Mouse (Mus musculus) megakaryocyte, embryonic 14.5 days (primary cell): ENCODE results near the gene Calhm6. TPM values are rescaled to one million over a fixed set of nuclear protein-coding genes. Genes with fewer than 3 reads are reported as not detected.

Source experiments
- H3K27me3 ChIP-seq: replicated peaks from 2 replicates; pipeline ENCODE3; 2012; ENCODE audit warnings: inconsistent platforms
- H3K36me3 ChIP-seq: replicated peaks from 2 replicates; pipeline ENCODE3; 2012; ENCODE audit warnings: low read length, inconsistent platforms, mixed read lengths
- H3K4me1 ChIP-seq: 2 replicates; pipeline ENCODE4 v1.6.1; 2012; ENCODE audit warnings: inconsistent platforms
- H3K4me3 ChIP-seq: replicated peaks from 2 replicates; pipeline ENCODE3; 2012; ENCODE audit warnings: moderate library complexity, mild to moderate bottlenecking, inconsistent platforms
- H3K9me3 ChIP-seq: 2 replicates; pipeline ENCODE4 v1.6.1; 2012; ENCODE audit warnings: inconsistent platforms
- FLI1 ChIP-seq: IDR thresholded peaks from 2 replicates; pipeline ENCODE4 v1.6.1; 2012; ENCODE audit warnings: low read length, inconsistent platforms, mixed read lengths
- GATA1 ChIP-seq: IDR thresholded peaks from 3 replicates; pipeline ENCODE4 v1.6.1; 2012; ENCODE audit warnings: mixed read lengths, low read length, inconsistent platforms, borderline replicate concordance
- polyA plus RNA-seq: library from polyadenylated mRNA; stranded (reverse); fragments of >175 nt; gene quantifications from 2 replicates; pipeline ENCODE4 v1.2.3, GENCODE M21; 2012; ENCODE audit warnings: low replicate concordance; ENCODE audit not compliant: insufficient read depth

Calhm6 gene
- polyA plus RNA-seq, 1 experiment, result 3.0 TPM

- no peaks in the 10 kb centered on the region for H3K9me3 ChIP-seq
- peaks cover 13% of the 10 kb centered on the region for H3K27me3 ChIP-seq
- H3K36me3 ChIP-seq, result no peaks in the 10 kb centered on the region
- no peaks in the 10 kb centered on the region for H3K4me1 ChIP-seq
- TF ChIP-seq GATA1 (no peak), FLI1 (no peak)
- no peak overlapping the region for H3K4me3 ChIP-seq
Measured at GRCm38 (mm10) chr10:34149772-34150171, 22.0 kb upstream of the Calhm6 start.

GRCm38 (mm10) chr10:34141693-34142092, 13.9 kb upstream of the Calhm6 start:
- Histone ChIP-seq H3K4me1 (no peaks in the 10 kb centered on the region), H3K27me3 (no peaks in the 10 kb centered on the region), H3K4me3 (no peak overlapping the region), H3K9me3 (peaks cover 7% of the 10 kb centered on the region), H3K36me3 (no peaks in the 10 kb centered on the region)
- TF ChIP-seq FLI1 (no peak), GATA1 (no peak)

GRCm38 (mm10) chr10:34139768-34140167, 12.0 kb upstream of the Calhm6 start:
- Histone ChIP-seq H3K27me3 (no peaks in the 10 kb centered on the region), H3K36me3 (no peaks in the 10 kb centered on the region), H3K9me3 (peaks cover 7% of the 10 kb centered on the region), H3K4me3 (no peak overlapping the region), H3K4me1 (no peaks in the 10 kb centered on the region)
- TF ChIP-seq FLI1 (no peak), GATA1 (no peak)

GRCm38 (mm10) chr10:34138027-34138426, 10.2 kb upstream of the Calhm6 start:
- Histone ChIP-seq H3K4me1 (no peaks in the 10 kb centered on the region), H3K4me3 (no peak overlapping the region), H3K36me3 (no peaks in the 10 kb centered on the region), H3K9me3 (peaks cover 3% of the 10 kb centered on the region; the same call in 1 of the 2 replicates), H3K27me3 (no peaks in the 10 kb centered on the region)
- TF ChIP-seq FLI1, result no peak
- no peak for TF ChIP-seq GATA1

- Histone ChIP-seq H3K4me3 (no peak overlapping the region), H3K9me3 (no peaks in the 10 kb centered on the region), H3K4me1 (peaks cover 1% of the 10 kb centered on the region), H3K36me3 (no peaks in the 10 kb centered on the region), H3K27me3 (no peaks in the 10 kb centered on the region)
- TF ChIP-seq GATA1 (no peak), FLI1 (no peak)
Measured at GRCm38 (mm10) chr10:34136432-34136831, 8.6 kb upstream of the Calhm6 start.

GRCm38 (mm10) chr10:34131356-34131755, 3.6 kb upstream of the Calhm6 start:
- H3K27me3 ChIP-seq, result peaks cover 12% of the 10 kb centered on the region
- peaks cover 17% of the 10 kb centered on the region for H3K4me1 ChIP-seq
- H3K4me3 ChIP-seq, result no peak overlapping the region
- H3K9me3 ChIP-seq, result peaks cover 5% of the 10 kb centered on the region; the same call in 1 of the 2 replicates
- no peaks in the 10 kb centered on the region for H3K36me3 ChIP-seq
- TF ChIP-seq GATA1 (no peak), FLI1 (no peak)

GRCm38 (mm10) chr10:34128391-34128790, 607 bp upstream of the Calhm6 start:
- Histone ChIP-seq H3K27me3 (peaks cover 12% of the 10 kb centered on the region), H3K4me3 (no peak overlapping the region), H3K9me3 (peaks cover 9% of the 10 kb centered on the region), H3K4me1 (peaks cover 20% of the 10 kb centered on the region), H3K36me3 (no peaks in the 10 kb centered on the region)
- TF ChIP-seq GATA1 (no peak), FLI1 (no peak)

- H3K27me3 ChIP-seq, result no peaks in the 10 kb centered on the region
Measured at GRCm38 (mm10) chr10:34118421-34118820, 9.4 kb downstream of the Calhm6 start.

GRCm38 (mm10) chr10:34117770-34118169, 10.0 kb downstream of the Calhm6 start:
- TF ChIP-seq GATA1 (no peak), FLI1 (no peak)
- H3K9me3 ChIP-seq, result peaks cover 3% of the 10 kb centered on the region; the same call in 1 of the 2 replicates
- H3K4me1 ChIP-seq, result no peaks in the 10 kb centered on the region
- H3K27me3 ChIP-seq, result no peaks in the 10 kb centered on the region
- H3K4me3 ChIP-seq, result no peak overlapping the region
- no peaks in the 10 kb centered on the region for H3K36me3 ChIP-seq

More at GRCm38 (mm10) chr10:34118421-34118820, 9.4 kb downstream of the Calhm6 start:
- H3K36me3 ChIP-seq, result no peaks in the 10 kb centered on the region
- TF ChIP-seq FLI1, result no peak
- no peak for TF ChIP-seq GATA1
- H3K4me3 ChIP-seq, result no peak overlapping the region
- no peaks in the 10 kb centered on the region for H3K4me1 ChIP-seq
- H3K9me3 ChIP-seq, result peaks cover 6% of the 10 kb centered on the region; the same call in 1 of the 2 replicates

GRCm38 (mm10) chr10:34117131-34117530, 10.7 kb downstream of the Calhm6 start:
- H3K36me3 ChIP-seq, result no peaks in the 10 kb centered on the region
- peaks cover 3% of the 10 kb centered on the region; the same call in 1 of the 2 replicates for H3K9me3 ChIP-seq
- TF ChIP-seq FLI1, result no peak
- TF ChIP-seq GATA1, result no peak
- H3K4me3 ChIP-seq, result no peak overlapping the region
- H3K27me3 ChIP-seq, result no peaks in the 10 kb centered on the region
- H3K4me1 ChIP-seq, result no peaks in the 10 kb centered on the region

GRCm38 (mm10) chr10:34111964-34112738, 15.6 kb downstream of the Calhm6 start:
- Histone ChIP-seq H3K4me3 (no peak overlapping the region), H3K36me3 (no peaks in the 10 kb centered on the region), H3K27me3 (no peaks in the 10 kb centered on the region), H3K4me1 (no peaks in the 10 kb centered on the region), H3K9me3 (no peaks in the 10 kb centered on the region)
- TF ChIP-seq GATA1, result no peak
- no peak for TF ChIP-seq FLI1
